Comparison of ENCODE assay signal across 13 mouse cellular contexts in genomic region chr4:24792416-24792981, GRCm38 (mm10). TPM values are rescaled to one million over a fixed set of nuclear protein-coding genes. Genes with fewer than 3 reads are reported as not detected.
A peak's percentile ranks its signal among the peaks of the same experiment; 100 is the strongest.
DNase-seq lines count a peak whose midpoint lies in the region; ATAC-seq lines count a peak whose summit lies in the region.
"Had no signal": no experiment of that assay in that cellular context is flagged by ENCODE, and none has a peak within 500 bp of the region (broad histone marks: within the 10 kb centered on the region; RNA-seq: fewer than 3 reads in every experiment).

No protein-coding gene starts in this region.

- 0 out of 2 replicates have a peak, but pooled peaks have one; percentile 27 for ATAC-seq in neural tube, embryonic 11.5 days (ENCODE audit: insufficient read depth, low FRiP score, low TSS enrichment)
- 0 out of 2 replicates have a peak, but pooled peaks have one; percentile 32 for ATAC-seq in hindbrain, embryonic 12.5 days (ENCODE audit: low FRiP score)

- H3K4me1 ChIP-seq in neural tube, embryonic 11.5 days (ENCODE audit: control insufficient read depth, insufficient read depth, low read length) = no peaks in the 10 kb centered on the region
- H3K4me1 ChIP-seq in hindbrain, embryonic 12.5 days = peaks cover 8% of the 10 kb centered on the region

- DNase-seq in heart, adult 11 months = peak; percentile 82
- DNase-seq in heart, adult 18-20 months = no peak
- DNase-seq in neural tube, embryonic 11.5 days (ENCODE audit: low spot score) = peak; percentile 11
- no peak for DNase-seq in neural tube, embryonic 10.5 days (ENCODE audit: extremely low spot score, low spot score)
- no peak for DNase-seq in cerebellum, adult 11-12 months
- DNase-seq in layer of hippocampus, adult 9-10 months (ENCODE audit: low spot score) = no peak
- no peak for DNase-seq in kidney, adult 11 months
- DNase-seq: B cell, adult 2 months; cerebellum, postnatal 36 days; right cerebral cortex, postnatal 14 days; thymus, postnatal 25 days had no signal

- no peak overlapping the region for H3K9ac ChIP-seq in neural tube, embryonic 11.5 days (ENCODE audit: low read length)
- H3K9ac ChIP-seq in hindbrain, embryonic 12.5 days = no peak overlapping the region

- no peaks in the 10 kb centered on the region for H3K27me3 ChIP-seq in neural tube, embryonic 11.5 days (ENCODE audit: control insufficient read depth, insufficient read depth, low read length)
- H3K27me3 ChIP-seq in hindbrain, embryonic 12.5 days = no peaks in the 10 kb centered on the region

- H3K36me3 ChIP-seq in neural tube, embryonic 11.5 days (ENCODE audit: control insufficient read depth, insufficient read depth, low read length) = no peaks in the 10 kb centered on the region
- H3K36me3 ChIP-seq in hindbrain, embryonic 12.5 days = no peaks in the 10 kb centered on the region

- no peak overlapping the region for H3K27ac ChIP-seq in neural tube, embryonic 11.5 days (ENCODE audit: low read depth, low read length)
- H3K27ac ChIP-seq in hindbrain, embryonic 12.5 days = no peak overlapping the region

- H3K4me3 ChIP-seq in neural tube, embryonic 11.5 days (ENCODE audit: low read depth, low read length) = no peak overlapping the region
- 0 out of 2 replicates have a peak overlapping the region, but pooled peaks have one; percentile 2 for H3K4me3 ChIP-seq in hindbrain, embryonic 12.5 days

- 33% methylated on average over 16 of the region's 16 CpGs for WGBS in neural tube, embryonic 11.5 days
- WGBS in hindbrain, embryonic 12.5 days = 19% methylated on average over 16 of the region's 16 CpGs

- H3K9me3 ChIP-seq in neural tube, embryonic 11.5 days (ENCODE audit: control insufficient read depth, low read length) = no peaks in the 10 kb centered on the region
- no peaks in the 10 kb centered on the region for H3K9me3 ChIP-seq in hindbrain, embryonic 12.5 days (replicated peaks)

- no peak overlapping the region for H3K4me2 ChIP-seq in neural tube, embryonic 11.5 days (ENCODE audit: low read depth)
- peak overlapping the region; percentile 33 for H3K4me2 ChIP-seq in hindbrain, embryonic 12.5 days (replicated peaks)

RNA-seq across cellular contexts. Expression of gene Klhl32, which starts 58.4 kb away (rescaled TPM):
- total RNA-seq in heart, adult 18-20 months (2021) = 1 to 10 TPM; 2.0 to 2.2 TPM
- polyA plus RNA-seq in neural tube, embryonic 11.5 days (2014; fragmentation: Nextera tagmentation; extraction: Ambion mirVana) = 6.5 and 10.5 TPM in 2 replicates
- polyA plus RNA-seq in hindbrain, embryonic 12.5 days (2016; fragmentation: Nextera tagmentation; extraction: Ambion mirVana) = 12.9 and 13.1 TPM in 2 replicates
- total RNA-seq: megakaryocyte progenitor cell, adult 5-6 weeks had no signal

Comparison
In these comparisons a context has a peak if more than half of its experiments do, and no peak if none do; other contexts are left out.
1. DNase-seq: peak in heart, adult 11 months (single experiment) and neural tube, embryonic 11.5 days (single experiment); none in heart, adult 18-20 months (0 of 2), neural tube, embryonic 10.5 days (single experiment), cerebellum, adult 11-12 months (single experiment), layer of hippocampus, adult 9-10 months (single experiment) and kidney, adult 11 months (single experiment).